Mouse (Mus musculus) midbrain, embryonic 16.5 days (tissue): ENCODE data around the gene Cdca7. TPM values are rescaled to one million over a fixed set of nuclear protein-coding genes. Genes with fewer than 3 reads are reported as not detected.

Experiments used
- ATAC-seq: fragments of 200-750 bp; cut with Nextera tagmentation; 2 replicates; pipeline ENCODE4 v1.8.0; 2017; ENCODE audit warnings: moderate TSS enrichment
- H3K27ac ChIP-seq: fragments of 300-500 bp; sonication (generic); 2 replicates; pipeline ENCODE4 v1.5.1; 2014; ENCODE audit warnings: mild to moderate bottlenecking, low read length, mixed read lengths
- H3K27me3 ChIP-seq: fragments of 300-500 bp; sonication (generic); 2 replicates; pipeline ENCODE4 v1.6.1; 2014; ENCODE audit warnings: low read depth, low read length, mixed read lengths; ENCODE audit not compliant: control insufficient read depth, insufficient read depth
- H3K36me3 ChIP-seq: fragments of 300-500 bp; sonication (generic); 2 replicates; pipeline ENCODE4 v1.6.1; 2014; ENCODE audit warnings: mild to moderate bottlenecking, low read length, moderate library complexity, mixed read lengths; ENCODE audit not compliant: control insufficient read depth, insufficient read depth
- H3K4me1 ChIP-seq: fragments of 300-500 bp; sonication (generic); 2 replicates; pipeline ENCODE4 v1.6.1; 2014; ENCODE audit warnings: mild to moderate bottlenecking, low read length, mixed read lengths; ENCODE audit not compliant: control insufficient read depth, insufficient read depth
- H3K4me2 ChIP-seq: fragments of 300-500 bp; sonication (generic); 2 replicates; pipeline ENCODE4 v1.6.1; 2014; ENCODE audit warnings: mild to moderate bottlenecking, low read length, mixed read lengths
- H3K4me3 ChIP-seq: fragments of 300-500 bp; sonication (generic); 2 replicates; pipeline ENCODE4 v1.5.1; 2014; ENCODE audit warnings: low read depth, mild to moderate bottlenecking, low read length, moderate library complexity, mixed read lengths
- H3K9ac ChIP-seq: fragments of 300-500 bp; sonication (generic); 2 replicates; pipeline ENCODE4 v1.6.1; 2014; ENCODE audit warnings: low read depth, low read length, mixed read lengths
- H3K9me3 ChIP-seq: fragments of 300-500 bp; sonication (generic); replicated peaks from 2 replicates; pipeline ENCODE4 v1.6.1; 2014; ENCODE audit warnings: mild to moderate bottlenecking, low read length, mixed read lengths; ENCODE audit not compliant: control insufficient read depth, poor library complexity, severe bottlenecking
- WGBS: fragments of 180-500 bp; shearing (Covaris S2); extraction: QIAGEN DNeasy Blood & Tissue Kit; methylation state at CpG from one replicate; pipeline ENCODE4 v1.1.7; 2014; 5-methylcytosine and 5-hydroxymethylcytosine counted together
- polyA plus RNA-seq: library from polyadenylated mRNA; unstranded; fragments of >200 nt; fragmentation: Nextera tagmentation; extraction: Ambion mirVana; gene quantifications from 2 replicates; pipeline ENCODE4 v1.2.1, GENCODE M21; 2015

Cdca7 gene
- polyA plus RNA-seq, 1 experiment from 2014 or later: 14.2 TPM

DNA sequence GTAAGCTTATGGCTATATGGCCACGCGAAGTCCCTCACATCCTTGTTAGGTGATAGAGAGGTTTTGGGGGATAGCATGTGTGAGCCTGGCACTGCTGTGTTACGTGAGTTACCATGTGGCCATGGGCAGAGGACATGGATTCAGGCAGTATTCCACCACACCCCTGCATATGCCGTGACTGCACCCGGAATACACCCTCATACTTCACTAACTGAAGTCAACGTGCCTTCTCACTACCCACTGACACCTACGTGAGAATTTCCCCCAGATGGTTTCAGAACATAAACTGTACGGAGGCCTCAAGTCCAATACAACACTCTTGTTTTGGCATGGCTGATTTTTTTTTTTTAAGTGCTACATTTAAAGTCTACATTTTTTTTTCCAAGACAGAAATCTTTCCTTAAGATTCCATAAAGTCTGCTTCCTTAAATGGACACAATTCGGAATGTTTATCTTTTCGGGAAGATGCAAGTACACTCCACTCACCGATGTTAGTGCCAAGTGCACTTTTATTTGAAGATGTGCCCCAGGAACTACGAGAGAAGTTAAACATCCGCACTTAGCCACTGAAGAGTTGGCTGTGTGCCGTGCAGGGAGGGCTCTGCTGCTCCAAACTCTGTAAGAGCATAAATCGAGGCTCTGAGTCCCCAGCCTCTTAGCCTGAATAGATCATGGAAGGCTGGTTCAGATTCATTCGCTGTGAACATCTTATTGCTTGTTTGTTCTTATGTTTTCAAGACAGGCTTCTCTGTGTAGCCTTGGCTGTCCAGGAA lies 26.3 kb downstream of the Cdca7 start:
- ATAC-seq: no peak
- no peaks in the 10 kb centered on the region for H3K36me3 ChIP-seq
- H3K27me3 ChIP-seq: peaks cover 11% of the 10 kb centered on the region; the same call in 1 of the 2 replicates
- no peak overlapping the region for H3K4me2 ChIP-seq
- H3K4me3 ChIP-seq: no peak overlapping the region
- H3K4me1 ChIP-seq: peaks cover 11% of the 10 kb centered on the region
- H3K9ac ChIP-seq: no peak overlapping the region
- H3K27ac ChIP-seq: no peak overlapping the region
- 90% methylated on average over 16 of the region's 16 CpGs for WGBS
- no peaks in the 10 kb centered on the region for H3K9me3 ChIP-seq

GRCm38 (mm10) chr2:72503646-72504045 lies 27.7 kb downstream of the Cdca7 start:
- WGBS: 30% methylated on average over 9 of the region's 9 CpGs
- Histone ChIP-seq H3K9me3 (no peaks in the 10 kb centered on the region), H3K4me3 (no peak overlapping the region), H3K36me3 (no peaks in the 10 kb centered on the region), H3K27me3 (0 out of 2 replicates have a peak, but pooled peaks cover 2% of the 10 kb centered on the region), H3K4me2 (no peak overlapping the region), H3K4me1 (peaks cover 11% of the 10 kb centered on the region), H3K27ac (no peak overlapping the region), H3K9ac (no peak overlapping the region)
- ATAC-seq: no peak

GRCm38 (mm10) chr2:72507855-72508635 lies 32.1 kb downstream of the Cdca7 start:
- Histone ChIP-seq H3K4me1 (no peaks in the 10 kb centered on the region), H3K9me3 (no peaks in the 10 kb centered on the region), H3K4me3 (no peak overlapping the region), H3K27me3 (no peaks in the 10 kb centered on the region), H3K4me2 (peak overlapping the region; percentile 27), H3K36me3 (no peaks in the 10 kb centered on the region), H3K27ac (no peak overlapping the region), H3K9ac (no peak overlapping the region)
- WGBS: 36% methylated on average over 18 of the region's 18 CpGs
- ATAC-seq: no peak

GRCm38 (mm10) chr2:72508891-72509290 lies 32.9 kb downstream of the Cdca7 start:
- Histone ChIP-seq H3K36me3 (no peaks in the 10 kb centered on the region), H3K4me2 (no peak overlapping the region), H3K4me3 (no peak overlapping the region), H3K4me1 (no peaks in the 10 kb centered on the region), H3K27ac (no peak overlapping the region; the same call in 1 of the 2 replicates), H3K27me3 (no peaks in the 10 kb centered on the region), H3K9ac (no peak overlapping the region), H3K9me3 (no peaks in the 10 kb centered on the region)
- ATAC-seq: no peak
- 86% methylated on average over 8 of the region's 8 CpGs for WGBS

DNA sequence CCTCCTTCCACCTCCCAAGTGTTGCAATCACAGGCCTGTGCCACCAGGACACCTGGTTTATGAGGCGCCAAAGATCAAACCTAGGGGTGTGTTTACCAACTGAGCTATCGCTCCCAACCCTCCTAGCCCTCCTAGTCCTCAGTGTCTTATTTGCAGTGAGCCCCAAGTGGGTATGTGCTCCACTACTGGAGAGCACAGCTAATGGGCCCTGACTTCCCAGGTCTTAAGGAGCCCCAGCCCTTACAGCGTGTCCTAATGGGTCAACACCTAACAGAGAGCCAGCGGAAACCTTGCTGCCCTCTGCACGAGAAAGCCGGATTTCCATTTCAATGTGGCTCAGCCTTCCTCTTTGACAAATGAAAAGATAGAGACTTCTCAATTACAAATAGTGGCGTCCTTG lies 39.6 kb downstream of the Cdca7 start:
- Histone ChIP-seq H3K4me1 (peaks cover 7% of the 10 kb centered on the region; the same call in 1 of the 2 replicates), H3K27ac (no peak overlapping the region), H3K4me2 (no peak overlapping the region), H3K27me3 (peaks cover 26% of the 10 kb centered on the region), H3K9me3 (no peaks in the 10 kb centered on the region), H3K36me3 (no peaks in the 10 kb centered on the region), H3K4me3 (no peak overlapping the region), H3K9ac (no peak overlapping the region)
- ATAC-seq: no peak
- WGBS: 22% methylated on average over 7 of the region's 7 CpGs

DNA sequence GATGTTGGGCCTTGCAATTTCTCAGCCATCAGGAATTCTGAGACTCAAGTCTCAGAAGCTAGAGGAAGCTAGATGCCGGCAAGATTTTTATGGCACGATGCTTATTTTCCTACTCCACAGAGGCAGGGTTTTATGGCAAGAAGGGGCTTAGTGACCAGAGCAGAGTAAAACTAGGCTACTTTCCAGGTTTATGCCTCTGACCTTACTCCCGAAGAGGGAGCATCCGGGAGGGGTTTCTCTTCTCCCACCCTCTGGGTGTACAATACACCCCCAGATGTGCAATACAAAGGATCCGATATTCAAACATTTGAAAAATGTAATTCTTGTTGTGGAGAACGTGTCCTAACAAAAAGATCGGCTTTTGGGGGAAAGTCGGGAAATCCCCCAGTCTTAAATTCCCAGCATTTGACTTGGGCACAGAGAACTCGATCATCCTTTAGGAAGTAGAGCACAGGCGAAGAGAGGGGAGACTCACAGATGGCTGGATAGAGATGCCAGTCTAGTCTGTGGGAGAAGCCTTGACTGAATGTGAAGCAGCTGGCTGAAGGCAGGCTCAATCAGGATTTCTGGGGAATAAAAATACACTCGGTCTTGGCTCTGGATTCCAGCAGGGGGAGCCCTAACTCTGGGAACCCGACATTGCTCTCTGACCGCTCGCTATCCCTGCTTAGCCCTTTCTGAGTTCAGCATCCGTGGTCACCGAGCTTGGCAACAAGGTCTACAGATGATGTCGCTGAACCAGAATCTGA lies 40.2 kb downstream of the Cdca7 start:
- Histone ChIP-seq H3K9ac (no peak overlapping the region), H3K4me1 (peaks cover 7% of the 10 kb centered on the region; the same call in 1 of the 2 replicates), H3K27ac (no peak overlapping the region), H3K4me2 (peak overlapping the region; percentile 43), H3K36me3 (no peaks in the 10 kb centered on the region), H3K9me3 (no peaks in the 10 kb centered on the region), H3K27me3 (peaks cover 26% of the 10 kb centered on the region), H3K4me3 (no peak overlapping the region)
- 14% methylated on average over 17 of the region's 17 CpGs for WGBS
- peak; percentile 76 for ATAC-seq

GRCm38 (mm10) chr2:72516720-72517089 lies 40.7 kb downstream of the Cdca7 start:
- no peak overlapping the region for H3K27ac ChIP-seq
- peaks cover 28% of the 10 kb centered on the region for H3K27me3 ChIP-seq
- no peak overlapping the region for H3K9ac ChIP-seq
- H3K4me1 ChIP-seq: peaks cover 7% of the 10 kb centered on the region; the same call in 1 of the 2 replicates
- no peaks in the 10 kb centered on the region for H3K9me3 ChIP-seq
- H3K36me3 ChIP-seq: no peaks in the 10 kb centered on the region
- WGBS: 29% methylated on average over 8 of the region's 8 CpGs
- ATAC-seq: peak; percentile 51; the same call in 1 of the 2 replicates
- H3K4me3 ChIP-seq: no peak overlapping the region
- H3K4me2 ChIP-seq: peak overlapping the region; percentile 43

DNA sequence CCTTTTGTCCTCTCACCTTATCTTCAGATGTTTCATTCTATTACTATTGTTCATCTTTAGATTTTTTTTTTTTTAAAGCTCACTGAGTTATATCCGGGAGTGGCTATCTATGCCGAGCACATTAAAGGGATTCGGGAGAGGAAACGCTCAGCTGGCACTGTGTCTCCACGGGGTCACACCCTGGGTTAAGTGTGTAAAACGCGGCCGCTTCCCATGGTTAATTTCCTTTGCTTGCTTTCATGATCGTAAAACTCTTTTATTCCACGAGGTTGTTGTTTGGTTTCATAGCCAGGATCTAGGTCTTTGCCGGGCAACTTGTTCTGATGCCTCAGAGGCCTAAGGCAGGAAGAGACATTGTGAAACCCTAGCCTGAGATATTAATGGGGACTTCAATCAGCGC lies 48.1 kb downstream of the Cdca7 start:
- no peak overlapping the region for H3K27ac ChIP-seq
- no peak overlapping the region for H3K4me3 ChIP-seq
- H3K4me2 ChIP-seq: no peak overlapping the region
- no peaks in the 10 kb centered on the region for H3K9me3 ChIP-seq
- no peaks in the 10 kb centered on the region for H3K36me3 ChIP-seq
- WGBS: 74% methylated on average over 12 of the region's 12 CpGs
- H3K4me1 ChIP-seq: no peaks in the 10 kb centered on the region
- no peak for ATAC-seq
- H3K9ac ChIP-seq: no peak overlapping the region
- H3K27me3 ChIP-seq: peaks cover 25% of the 10 kb centered on the region
